Mouse (Mus musculus): ENCODE measurements around the gene Ccdc177. TPM values are rescaled to one million over a fixed set of nuclear protein-coding genes. Genes with fewer than 3 reads are reported as not detected.

Ccdc177 gene
- polyA plus RNA-seq, 1 experiment from 2014 or later = 0.06 TPM

DNA sequence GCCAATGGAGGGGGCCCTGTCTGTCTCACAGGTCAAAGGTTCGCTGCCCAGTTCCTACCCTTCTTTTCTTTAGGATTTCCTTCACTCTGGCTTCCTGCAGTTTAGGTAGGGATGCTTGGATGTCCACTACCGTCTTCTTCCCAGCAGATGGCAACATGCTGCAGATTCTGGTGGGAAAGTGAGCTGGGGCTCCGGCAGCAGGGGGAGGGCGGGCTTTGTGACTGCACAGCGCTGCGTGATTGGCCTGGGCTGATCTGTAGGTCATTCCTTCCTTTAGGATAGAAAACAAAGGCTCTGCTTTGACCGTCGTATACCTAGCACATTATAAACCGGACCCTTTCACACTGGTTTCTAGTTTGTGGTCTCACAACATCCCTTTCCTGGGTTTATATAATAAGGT, 29.9 kb downstream of the Ccdc177 start:
- Histone ChIP-seq H3K27me3 (ENCODE audit: control insufficient read depth, insufficient read depth, low read depth, low read length) (no peaks in the 10 kb centered on the region), H3K36me3 (ENCODE audit: control insufficient read depth, insufficient read depth, low read length) (no peaks in the 10 kb centered on the region), H3K4me2 (ENCODE audit: low read depth, low read length) (peak overlapping the region; percentile 23; the same call in 1 of the 2 replicates), H3K27ac (ENCODE audit: low read length) (peak overlapping the region; percentile 2; the same call in 1 of the 2 replicates), H3K9me3 (ENCODE audit: control insufficient read depth, low read length) (no peaks in the 10 kb centered on the region), H3K9ac (ENCODE audit: low read length) (no peak overlapping the region), H3K4me1 (replicated peaks; ENCODE audit: control insufficient read depth, insufficient read depth, low read length) (no peaks in the 10 kb centered on the region), H3K4me3 (ENCODE audit: low read length) (no peak overlapping the region)
- 6% methylated on average over 9 of the region's 9 CpGs for WGBS
- peak; percentile 85 for ATAC-seq (ENCODE audit: low read depth)

DNA sequence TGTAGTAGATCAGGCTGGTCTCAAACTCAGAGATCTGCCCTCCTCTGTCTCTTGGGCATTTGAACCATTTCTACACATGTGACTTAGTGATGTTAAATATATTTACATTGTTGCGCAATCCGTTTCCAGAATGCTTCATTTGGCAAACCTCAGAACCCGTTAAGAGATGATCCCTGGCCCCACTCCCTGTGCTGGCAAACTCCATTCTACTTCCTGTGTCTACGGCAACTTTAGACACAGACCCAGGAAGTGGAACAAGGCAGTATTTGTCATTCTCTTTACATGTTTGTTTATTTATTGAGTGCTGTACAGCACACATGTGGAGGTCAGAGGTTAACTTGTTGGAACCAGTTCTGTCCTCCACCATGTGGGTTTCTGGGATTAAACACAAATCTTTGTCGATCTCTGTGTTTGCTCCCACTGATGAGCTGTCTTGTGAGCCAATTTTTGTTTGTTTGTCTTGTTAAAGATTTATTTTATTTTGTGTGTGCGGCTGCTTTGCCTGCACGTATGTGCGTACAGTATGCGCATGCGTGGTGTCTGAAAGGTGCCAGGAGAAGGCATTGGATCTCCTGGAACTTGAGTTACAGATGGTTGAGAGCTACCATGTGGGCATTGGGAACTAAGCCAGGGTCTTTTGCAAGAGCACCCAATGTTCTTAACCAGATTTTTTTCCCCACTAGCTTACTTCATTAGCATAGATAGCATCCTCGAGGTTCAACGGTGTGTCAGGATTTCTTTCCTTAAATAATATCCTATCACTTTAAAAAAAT, 30.5 kb downstream of the Ccdc177 start:
- no peak overlapping the region for H3K4me2 ChIP-seq (ENCODE audit: low read depth, low read length)
- WGBS = 49% methylated on average over 12 of the region's 12 CpGs
- peak; percentile 72 for ATAC-seq (ENCODE audit: low read depth)
- H3K9ac ChIP-seq (ENCODE audit: low read length) = no peak overlapping the region
- H3K4me3 ChIP-seq (ENCODE audit: low read length) = no peak overlapping the region
- H3K4me1 ChIP-seq (replicated peaks; ENCODE audit: control insufficient read depth, insufficient read depth, low read length) = no peaks in the 10 kb centered on the region
- H3K36me3 ChIP-seq (ENCODE audit: control insufficient read depth, insufficient read depth, low read length) = no peaks in the 10 kb centered on the region
- no peaks in the 10 kb centered on the region for H3K27me3 ChIP-seq (ENCODE audit: control insufficient read depth, insufficient read depth, low read depth, low read length)
- H3K27ac ChIP-seq (ENCODE audit: low read length) = peak overlapping the region; percentile 2
- no peaks in the 10 kb centered on the region for H3K9me3 ChIP-seq (ENCODE audit: control insufficient read depth, low read length)

DNA sequence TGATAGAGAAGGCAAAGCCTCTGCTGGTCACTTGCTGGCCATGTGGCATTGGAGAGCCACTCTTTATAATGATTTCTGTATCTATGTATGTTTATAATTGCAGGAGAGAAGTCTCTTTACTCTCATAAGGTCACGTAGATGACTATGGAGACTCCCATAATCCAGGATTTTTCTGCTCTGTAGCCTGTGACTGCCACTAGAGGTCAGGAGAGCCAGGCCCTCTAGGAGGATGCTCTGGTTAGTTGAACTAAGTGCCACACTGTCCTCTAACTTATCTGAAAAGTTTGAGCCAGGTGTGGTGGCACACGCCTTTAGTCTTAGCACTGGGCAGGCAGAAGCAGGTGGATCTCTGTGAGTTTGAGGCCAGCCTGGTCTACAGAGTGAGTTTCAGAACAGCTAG, 31.7 kb downstream of the Ccdc177 start:
- WGBS = 47% methylated on average over 2 of the region's 2 CpGs
- H3K9me3 ChIP-seq (ENCODE audit: control insufficient read depth, low read length) = no peaks in the 10 kb centered on the region
- no peaks in the 10 kb centered on the region for H3K36me3 ChIP-seq (ENCODE audit: control insufficient read depth, insufficient read depth, low read length)
- ATAC-seq (ENCODE audit: low read depth) = no peak
- H3K4me3 ChIP-seq (ENCODE audit: low read length) = no peak overlapping the region
- H3K27me3 ChIP-seq (ENCODE audit: control insufficient read depth, insufficient read depth, low read depth, low read length) = no peaks in the 10 kb centered on the region
- H3K4me1 ChIP-seq (replicated peaks; ENCODE audit: control insufficient read depth, insufficient read depth, low read length) = no peaks in the 10 kb centered on the region
- H3K27ac ChIP-seq (ENCODE audit: low read length) = no peak overlapping the region
- H3K4me2 ChIP-seq (ENCODE audit: low read depth, low read length) = no peak overlapping the region
- H3K9ac ChIP-seq (ENCODE audit: low read length) = no peak overlapping the region

DNA sequence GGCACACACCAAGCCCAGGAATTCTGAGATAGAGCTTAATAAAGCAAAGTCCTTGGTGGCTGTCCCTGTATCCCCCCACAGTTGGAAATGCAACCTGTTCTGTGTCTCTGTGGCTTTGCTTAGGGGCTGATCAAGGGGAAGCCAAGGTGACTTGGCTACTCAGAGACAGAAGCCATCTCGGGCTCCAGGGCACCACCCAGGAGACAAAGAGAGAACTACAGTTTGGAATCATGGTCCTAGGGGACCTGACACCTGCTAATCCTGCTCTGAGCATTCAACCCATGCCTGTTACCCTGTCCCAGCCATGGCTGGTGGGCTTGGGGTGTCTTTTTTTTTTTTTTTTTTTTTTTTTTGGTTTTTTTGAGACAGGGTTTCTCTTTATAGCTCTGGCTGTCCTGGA, 32.3 kb downstream of the Ccdc177 start:
- no peaks in the 10 kb centered on the region for H3K4me1 ChIP-seq (replicated peaks; ENCODE audit: control insufficient read depth, insufficient read depth, low read length)
- no peaks in the 10 kb centered on the region for H3K27me3 ChIP-seq (ENCODE audit: control insufficient read depth, insufficient read depth, low read depth, low read length)
- 23% methylated on average over 1 of the region's 1 CpGs for WGBS
- no peaks in the 10 kb centered on the region for H3K36me3 ChIP-seq (ENCODE audit: control insufficient read depth, insufficient read depth, low read length)
- H3K9me3 ChIP-seq (ENCODE audit: control insufficient read depth, low read length) = no peaks in the 10 kb centered on the region
- no peak overlapping the region for H3K4me3 ChIP-seq (ENCODE audit: low read length)
- H3K4me2 ChIP-seq (ENCODE audit: low read depth, low read length) = no peak overlapping the region
- H3K9ac ChIP-seq (ENCODE audit: low read length) = no peak overlapping the region
- no peak for ATAC-seq (ENCODE audit: low read depth)
- H3K27ac ChIP-seq (ENCODE audit: low read length) = no peak overlapping the region

DNA sequence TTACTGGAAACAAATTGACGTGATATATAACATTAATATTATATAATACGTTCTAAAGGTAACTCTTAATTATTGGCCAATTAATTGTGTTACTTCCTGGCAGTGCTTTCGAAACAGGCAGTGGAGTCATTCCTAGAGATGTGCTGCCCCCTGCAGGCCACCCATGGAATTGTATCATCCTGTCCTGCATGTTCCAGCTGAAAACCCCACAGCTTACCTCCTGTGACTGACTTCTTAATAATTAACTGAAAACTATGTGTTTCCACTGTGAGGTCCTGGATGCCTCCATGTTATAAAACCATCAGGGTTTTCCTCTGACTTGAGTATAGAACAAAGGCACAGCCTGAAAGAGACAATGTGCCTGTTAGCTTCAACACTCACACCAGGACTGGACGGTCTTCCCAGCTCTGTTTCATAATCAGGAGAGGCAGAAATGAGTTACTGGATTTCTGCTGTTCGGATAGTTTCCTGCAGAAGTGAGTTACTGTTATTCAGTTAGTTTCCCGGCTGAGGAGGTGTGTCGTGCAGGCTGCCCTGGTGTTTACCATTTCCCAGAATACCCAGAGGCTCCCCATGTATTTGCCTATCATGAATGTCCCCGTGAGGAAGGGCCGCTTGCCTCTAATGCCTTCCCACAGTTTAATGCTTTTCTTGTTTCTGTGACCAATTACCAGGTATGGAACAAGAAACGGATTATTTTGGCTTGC, 35.5 kb downstream of the Ccdc177 start:
- peak; percentile 54; the same call in 1 of the 2 replicates for ATAC-seq (ENCODE audit: low read depth)
- H3K9ac ChIP-seq (ENCODE audit: low read length) = peak overlapping the region; percentile 17; the same call in 1 of the 2 replicates

DNA sequence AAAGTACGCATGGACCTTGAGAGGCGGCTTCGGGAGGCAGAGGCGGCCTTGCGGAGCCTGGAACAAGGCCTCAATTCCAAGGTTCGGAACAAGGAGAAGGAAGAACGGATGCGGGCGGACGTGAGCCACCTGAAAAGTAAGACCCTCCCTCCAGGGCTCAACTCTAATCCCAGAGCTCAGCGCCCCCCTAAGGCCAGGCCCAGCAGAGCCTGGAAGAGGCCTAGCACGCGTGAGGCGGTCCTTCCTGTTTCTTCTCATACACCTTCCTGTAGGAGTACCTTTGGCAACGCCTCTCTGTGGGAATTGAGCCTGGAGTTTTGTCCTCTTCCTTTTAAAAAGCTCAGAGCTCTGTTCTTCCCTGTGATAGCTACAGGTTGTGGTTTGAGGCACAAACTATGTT, 39.0 kb downstream of the Ccdc177 start:
- Histone ChIP-seq H3K9ac (ENCODE audit: low read length) (no peak overlapping the region), H3K4me1 (replicated peaks; ENCODE audit: control insufficient read depth, insufficient read depth, low read length) (no peaks in the 10 kb centered on the region), H3K27me3 (ENCODE audit: control insufficient read depth, insufficient read depth, low read depth, low read length) (no peaks in the 10 kb centered on the region), H3K4me2 (ENCODE audit: low read depth, low read length) (no peak overlapping the region), H3K4me3 (ENCODE audit: low read length) (no peak overlapping the region), H3K36me3 (ENCODE audit: control insufficient read depth, insufficient read depth, low read length) (no peaks in the 10 kb centered on the region), H3K27ac (ENCODE audit: low read length) (no peak overlapping the region), H3K9me3 (ENCODE audit: control insufficient read depth, low read length) (no peaks in the 10 kb centered on the region)
- ATAC-seq (ENCODE audit: low read depth) = no peak
- 82% methylated on average over 15 of the region's 15 CpGs for WGBS

More for the DNA sequence above, 35.5 kb downstream of the Ccdc177 start:
- Histone ChIP-seq H3K4me2 (ENCODE audit: low read depth, low read length) (no peak overlapping the region), H3K27ac (ENCODE audit: low read length) (no peak overlapping the region), H3K27me3 (ENCODE audit: control insufficient read depth, insufficient read depth, low read depth, low read length) (no peaks in the 10 kb centered on the region), H3K4me3 (ENCODE audit: low read length) (no peak overlapping the region), H3K4me1 (replicated peaks; ENCODE audit: control insufficient read depth, insufficient read depth, low read length) (no peaks in the 10 kb centered on the region), H3K9me3 (ENCODE audit: control insufficient read depth, low read length) (no peaks in the 10 kb centered on the region), H3K36me3 (ENCODE audit: control insufficient read depth, insufficient read depth, low read length) (no peaks in the 10 kb centered on the region)
- 21% methylated on average over 10 of the region's 10 CpGs for WGBS

DNA sequence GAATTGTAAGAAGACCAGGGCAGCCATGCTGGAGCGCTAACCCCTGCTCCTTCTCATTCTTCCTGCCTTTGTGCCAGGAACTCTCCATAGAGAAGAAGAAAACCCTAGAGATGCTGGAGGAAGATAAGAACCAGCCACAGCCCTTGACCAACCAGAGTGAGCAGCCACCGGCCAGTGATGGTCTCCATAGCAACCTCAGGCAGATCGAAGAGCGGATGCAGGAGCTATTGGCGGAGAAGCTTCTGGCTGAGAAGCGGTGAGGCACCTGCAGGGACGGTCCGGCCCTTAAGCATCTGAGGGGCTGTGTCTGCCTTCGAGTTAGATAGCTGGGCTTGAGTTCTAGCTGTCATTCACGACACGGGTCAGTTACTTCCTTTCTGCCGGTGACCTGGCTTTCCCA, 40.0 kb downstream of the Ccdc177 start:
- H3K27ac ChIP-seq (ENCODE audit: low read length) = no peak overlapping the region
- ATAC-seq (ENCODE audit: low read depth) = no peak
- no peak overlapping the region for H3K9ac ChIP-seq (ENCODE audit: low read length)
- 64% methylated on average over 12 of the region's 12 CpGs for WGBS
- H3K36me3 ChIP-seq (ENCODE audit: control insufficient read depth, insufficient read depth, low read length) = no peaks in the 10 kb centered on the region
- no peaks in the 10 kb centered on the region for H3K27me3 ChIP-seq (ENCODE audit: control insufficient read depth, insufficient read depth, low read depth, low read length)
- H3K4me1 ChIP-seq (replicated peaks; ENCODE audit: control insufficient read depth, insufficient read depth, low read length) = no peaks in the 10 kb centered on the region
- no peaks in the 10 kb centered on the region for H3K9me3 ChIP-seq (ENCODE audit: control insufficient read depth, low read length)
- H3K4me2 ChIP-seq (ENCODE audit: low read depth, low read length) = no peak overlapping the region
- no peak overlapping the region for H3K4me3 ChIP-seq (ENCODE audit: low read length)

DNA sequence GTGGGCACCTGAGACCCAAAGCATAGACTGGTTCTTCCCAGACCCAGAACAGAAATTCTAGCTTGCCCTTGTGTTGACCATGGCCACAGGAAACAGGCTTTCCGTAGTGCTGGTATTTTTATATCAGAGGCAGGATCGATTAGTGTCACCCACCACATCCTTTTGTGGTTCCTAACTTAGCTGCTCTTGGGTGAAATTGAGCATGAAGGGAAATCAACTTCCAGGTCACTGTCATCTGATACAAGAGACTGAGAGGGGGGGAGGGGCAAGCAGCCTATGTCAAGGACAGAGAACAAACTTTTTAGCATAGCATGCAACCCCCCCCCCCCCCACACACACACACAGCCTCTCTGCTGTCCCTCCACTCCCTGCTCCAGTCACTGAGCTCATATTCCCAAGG, 41.3 kb downstream of the Ccdc177 start:
- Histone ChIP-seq H3K9me3 (ENCODE audit: control insufficient read depth, low read length) (no peaks in the 10 kb centered on the region), H3K27me3 (ENCODE audit: control insufficient read depth, insufficient read depth, low read depth, low read length) (no peaks in the 10 kb centered on the region), H3K4me2 (ENCODE audit: low read depth, low read length) (no peak overlapping the region), H3K36me3 (ENCODE audit: control insufficient read depth, insufficient read depth, low read length) (no peaks in the 10 kb centered on the region), H3K27ac (ENCODE audit: low read length) (no peak overlapping the region), H3K4me3 (ENCODE audit: low read length) (no peak overlapping the region), H3K9ac (ENCODE audit: low read length) (no peak overlapping the region), H3K4me1 (replicated peaks; ENCODE audit: control insufficient read depth, insufficient read depth, low read length) (no peaks in the 10 kb centered on the region)
- ATAC-seq (ENCODE audit: low read depth) = no peak
- 60% methylated on average over 2 of the region's 2 CpGs for WGBS

DNA sequence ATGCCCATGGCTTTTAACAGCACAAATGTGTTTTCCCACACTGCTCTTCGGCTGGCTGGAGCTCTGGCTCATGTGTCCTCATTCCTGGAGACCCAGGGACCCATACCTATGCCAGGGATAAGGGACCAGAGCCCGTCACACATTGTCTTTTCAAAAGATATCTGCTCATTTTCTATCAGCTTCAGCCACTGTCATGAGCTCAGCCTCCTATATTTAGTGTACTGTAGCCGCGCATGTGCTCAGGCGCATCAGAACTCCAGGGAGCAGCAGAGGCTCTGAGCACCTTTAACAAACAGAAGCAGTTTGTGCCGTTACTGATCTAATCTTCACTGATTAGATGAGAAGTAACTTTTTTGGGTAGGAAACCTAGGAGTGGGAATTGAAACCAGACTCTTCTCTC, 44.6 kb downstream of the Ccdc177 start:
- ATAC-seq (ENCODE audit: low read depth) = no peak
- no peak overlapping the region for H3K4me3 ChIP-seq (ENCODE audit: low read length)
- no peak overlapping the region for H3K9ac ChIP-seq (ENCODE audit: low read length)
- no peaks in the 10 kb centered on the region for H3K4me1 ChIP-seq (replicated peaks; ENCODE audit: control insufficient read depth, insufficient read depth, low read length)
- H3K27ac ChIP-seq (ENCODE audit: low read length) = no peak overlapping the region
- H3K9me3 ChIP-seq (ENCODE audit: control insufficient read depth, low read length) = no peaks in the 10 kb centered on the region
- WGBS = 68% methylated on average over 6 of the region's 6 CpGs
- H3K4me2 ChIP-seq (ENCODE audit: low read depth, low read length) = no peak overlapping the region
- H3K27me3 ChIP-seq (ENCODE audit: control insufficient read depth, insufficient read depth, low read depth, low read length) = no peaks in the 10 kb centered on the region
- no peaks in the 10 kb centered on the region for H3K36me3 ChIP-seq (ENCODE audit: control insufficient read depth, insufficient read depth, low read length)
